Mouse (Mus musculus) ZHBTc4 (cell line): Measurements from ENCODE around the gene Naa16.

ENCODE experiments used
- DNase-seq: peaks from one replicate; pipeline ENCODE4 v3.0.0-alpha.2; 2011; ENCODE audit warnings: low read depth, low spot score

Naa16 gene

GRCm38 (mm10) chr14:79330944-79331561 lies 59.5 kb downstream of the Naa16 start:
- no peak for DNase-seq

GRCm38 (mm10) chr14:79327033-79327432 lies 63.5 kb downstream of the Naa16 start:
- DNase-seq: peak; percentile 33

GRCm38 (mm10) chr14:79324112-79324840 lies 66.3 kb downstream of the Naa16 start:
- DNase-seq: no peak

- no peak for DNase-seq
These were observed 68.7 kb downstream of the Naa16 start for GRCm38 (mm10) chr14:79321881-79322280.

- peak; percentile 55 for DNase-seq
These were observed 69.4 kb downstream of the Naa16 start for GRCm38 (mm10) chr14:79321152-79321551.

GRCm38 (mm10) chr14:79317602-79318001 lies 73.0 kb downstream of the Naa16 start:
- no peak for DNase-seq

GRCm38 (mm10) chr14:79315877-79316276 lies 74.7 kb downstream of the Naa16 start:
- no peak for DNase-seq

- DNase-seq: no peak
These were observed 76.2 kb downstream of the Naa16 start for GRCm38 (mm10) chr14:79314245-79315010.

- DNase-seq: no peak
These were observed 77.0 kb downstream of the Naa16 start for GRCm38 (mm10) chr14:79313439-79314175.

- no peak for DNase-seq
These were observed 77.9 kb downstream of the Naa16 start for GRCm38 (mm10) chr14:79312719-79313118.

- no peak for DNase-seq
These were observed 78.6 kb downstream of the Naa16 start for GRCm38 (mm10) chr14:79311918-79312454.

- no peak for DNase-seq
These were observed 81.5 kb downstream of the Naa16 start for GRCm38 (mm10) chr14:79309115-79309514.

GRCm38 (mm10) chr14:79308364-79308763 lies 82.2 kb downstream of the Naa16 start:
- DNase-seq: no peak

GRCm38 (mm10) chr14:79307908-79308307 lies 82.7 kb downstream of the Naa16 start:
- no peak for DNase-seq

- peak; percentile 32 for DNase-seq
These were observed 83.4 kb downstream of the Naa16 start for GRCm38 (mm10) chr14:79307138-79307537.

GRCm38 (mm10) chr14:79304873-79305464 lies 85.6 kb downstream of the Naa16 start:
- DNase-seq: no peak

GRCm38 (mm10) chr14:79303150-79303549 lies 87.4 kb downstream of the Naa16 start:
- no peak for DNase-seq

GRCm38 (mm10) chr14:79301466-79301875 lies 89.1 kb downstream of the Naa16 start, which contains the start of gene Rgcc:
Rgcc (minus strand) TSS chr14:79301645.
- DNase-seq: peak; percentile 91

- DNase-seq: peak; percentile 19
These were observed 89.8 kb downstream of the Naa16 start for GRCm38 (mm10) chr14:79300641-79301350.

- DNase-seq: peak; percentile 70
These were observed 90.8 kb downstream of the Naa16 start for GRCm38 (mm10) chr14:79299796-79300195.
